Mouse (Mus musculus) lung, adult 2 months (tissue): ENCODE data around the gene Sgpp1.

ENCODE experiments used
- CTCF ChIP-seq: fragments of 200-500 bp; IDR thresholded peaks from 2 replicates; pipeline ENCODE4 v1.5.1; 2011; ENCODE audit warnings: mild to moderate bottlenecking, low read length, control low read depth; ENCODE audit not compliant: insufficient read depth
- POLR2A ChIP-seq: fragments of 200-500 bp; IDR thresholded peaks from 2 replicates; pipeline ENCODE4 v1.6.1; 2011; ENCODE audit warnings: low read depth, mild to moderate bottlenecking, control low read depth, low read length, borderline replicate concordance; ENCODE audit errors: extremely low read depth

- TF ChIP-seq POLR2A, result no peak
- no peak for TF ChIP-seq CTCF
Observed at GRCm38 (mm10) chr12:75730458-75730857, 5.1 kb downstream of the Sgpp1 start.
